Comparison of ENCODE assay signal across 8 mouse cellular contexts in the genomic region with DNA sequence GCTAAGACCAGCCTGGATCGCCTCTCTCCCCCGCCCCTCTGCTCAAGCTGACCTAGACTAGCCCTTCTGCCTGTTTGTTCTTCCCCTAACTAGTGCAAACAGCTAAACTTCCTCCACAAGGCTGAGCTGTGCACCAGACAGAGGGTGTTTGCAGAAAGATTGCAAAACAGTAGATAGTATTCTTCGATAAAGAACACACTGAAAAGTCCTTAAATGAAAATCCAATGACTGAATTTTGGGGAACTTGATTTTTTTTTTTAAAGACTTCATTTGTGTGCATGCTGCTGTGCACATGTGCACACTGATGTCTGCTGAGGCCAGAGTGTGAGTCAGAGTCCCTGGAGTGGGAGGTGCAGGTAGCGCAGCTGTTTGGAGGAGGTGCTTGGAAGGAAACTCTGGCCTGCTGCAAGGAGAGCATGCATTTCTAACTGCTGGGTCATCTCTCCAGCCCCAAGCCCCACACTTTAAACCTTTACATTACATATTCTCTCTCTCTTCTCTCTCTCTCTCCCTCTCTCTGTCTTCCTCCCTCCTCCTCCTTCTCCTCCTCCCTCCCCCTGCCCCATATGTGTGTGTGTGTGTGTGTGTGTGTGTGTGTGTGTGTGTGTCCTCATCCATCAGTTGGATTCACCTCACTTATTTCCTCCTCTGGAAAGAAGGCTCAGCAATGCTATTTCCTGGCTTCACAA. TPM values are rescaled to one million over a fixed set of nuclear protein-coding genes. Genes with fewer than 3 reads are reported as not detected.
A peak's percentile ranks its signal among the peaks of the same experiment; 100 is the strongest.
DNase-seq lines count a peak whose midpoint lies in the region; ATAC-seq lines count a peak whose summit lies in the region.

No protein-coding gene starts in this region.

- WGBS in heart, embryonic 10.5 days, result 56% methylated on average over 4 of the region's 4 CpGs
- WGBS in limb, embryonic 12.5 days, result 62% methylated on average over 4 of the region's 4 CpGs
- WGBS in midbrain, embryonic 16.5 days, result 73% methylated on average over 4 of the region's 4 CpGs

- peak; percentile 45 to 47 for DNase-seq in frontal cortex, postnatal 36 days (ENCODE audit: low spot score in 2 of 2)
- DNase-seq in frontal cortex, postnatal 14 days (ENCODE audit: low spot score in 2 of 2), result no peak
- DNase-seq in 3134 (ENCODE audit: extremely low read depth, insufficient read length, low spot score), result peak; percentile 67
- peak; percentile 46 for DNase-seq in adrenal gland, postnatal 25 days
- no peak for DNase-seq in heart, embryonic 10.5 days (ENCODE audit: low spot score)
- DNase-seq in cerebellum, adult 8-10 months, result no peak

- peak; percentile 76; the same call in 1 of the 2 replicates for ATAC-seq in limb, embryonic 12.5 days (ENCODE audit: insufficient number of reproducible peaks, insufficient read depth, low FRiP score, low TSS enrichment, low read depth)
- ATAC-seq in midbrain, embryonic 16.5 days, result peak; percentile 76

- H3K4me1 ChIP-seq in heart, embryonic 10.5 days, result peaks cover 31% of the 10 kb centered on the region
- peaks cover 33% of the 10 kb centered on the region for H3K4me1 ChIP-seq in limb, embryonic 12.5 days (replicated peaks)
- H3K4me1 ChIP-seq in midbrain, embryonic 16.5 days (ENCODE audit: control insufficient read depth, insufficient read depth, low read length), result peaks cover 11% of the 10 kb centered on the region

- H3K9me3 ChIP-seq in heart, embryonic 10.5 days, result no peaks in the 10 kb centered on the region
- no peaks in the 10 kb centered on the region for H3K9me3 ChIP-seq in limb, embryonic 12.5 days
- H3K9me3 ChIP-seq in midbrain, embryonic 16.5 days (replicated peaks; ENCODE audit: control insufficient read depth, low read length, poor library complexity, severe bottlenecking), result no peaks in the 10 kb centered on the region

- H3K27me3 ChIP-seq in heart, embryonic 10.5 days (ENCODE audit: insufficient read depth, poor library complexity, severe bottlenecking), result no peaks in the 10 kb centered on the region
- H3K27me3 ChIP-seq in limb, embryonic 12.5 days, result no peaks in the 10 kb centered on the region
- no peaks in the 10 kb centered on the region for H3K27me3 ChIP-seq in midbrain, embryonic 16.5 days (ENCODE audit: control insufficient read depth, insufficient read depth, low read depth, low read length)

- H3K9ac ChIP-seq in limb, embryonic 12.5 days (replicated peaks), result no peak overlapping the region
- H3K9ac ChIP-seq in midbrain, embryonic 16.5 days (ENCODE audit: low read depth, low read length), result no peak overlapping the region

- peak overlapping the region; percentile 71 for H3K27ac ChIP-seq in heart, embryonic 10.5 days
- peak overlapping the region; percentile 62 for H3K27ac ChIP-seq in limb, embryonic 12.5 days
- peak overlapping the region; percentile 72 for H3K27ac ChIP-seq in midbrain, embryonic 16.5 days (ENCODE audit: low read length)

- H3K36me3 ChIP-seq in heart, embryonic 10.5 days, result no peaks in the 10 kb centered on the region
- no peaks in the 10 kb centered on the region for H3K36me3 ChIP-seq in limb, embryonic 12.5 days
- no peaks in the 10 kb centered on the region for H3K36me3 ChIP-seq in midbrain, embryonic 16.5 days (ENCODE audit: control insufficient read depth, insufficient read depth, low read length)

- no peak overlapping the region for H3K4me2 ChIP-seq in limb, embryonic 12.5 days
- H3K4me2 ChIP-seq in midbrain, embryonic 16.5 days (ENCODE audit: low read length), result peak overlapping the region; percentile 32; the same call in 1 of the 2 replicates

- no peak overlapping the region for H3K4me3 ChIP-seq in heart, embryonic 10.5 days
- H3K4me3 ChIP-seq in limb, embryonic 12.5 days (replicated peaks), result no peak overlapping the region
- no peak overlapping the region for H3K4me3 ChIP-seq in midbrain, embryonic 16.5 days (ENCODE audit: low read depth, low read length)

RNA-seq across cellular contexts. Expression of gene Dapp1, which starts 29.0 kb away (rescaled TPM):
- total RNA-seq in adrenal gland, postnatal 25 days (2021), result 3.3 and 6.3 TPM in 2 replicates
- polyA plus RNA-seq in heart, embryonic 10.5 days (2016; fragmentation: Nextera tagmentation; extraction: Ambion mirVana), result 8.7 and 9.3 TPM in 2 replicates
- 2.9 and 3.3 TPM in 2 replicates for polyA plus RNA-seq in limb, embryonic 12.5 days (2016; fragmentation: Nextera tagmentation; extraction: Ambion mirVana)
- polyA plus RNA-seq in midbrain, embryonic 16.5 days (2015; fragmentation: Nextera tagmentation; extraction: Ambion mirVana), result 1.5 and 2.7 TPM in 2 replicates

RNA-seq across cellular contexts. Expression of gene Lamtor3, which starts 34.1 kb away (rescaled TPM):
- 65.6 and 71.3 TPM in 2 replicates for total RNA-seq in adrenal gland, postnatal 25 days (2021)
- polyA plus RNA-seq in heart, embryonic 10.5 days (2016; fragmentation: Nextera tagmentation; extraction: Ambion mirVana), result 99.2 and 100 TPM in 2 replicates
- polyA plus RNA-seq in limb, embryonic 12.5 days (2016; fragmentation: Nextera tagmentation; extraction: Ambion mirVana), result 94.0 and 98.3 TPM in 2 replicates
- 132 and 133 TPM in 2 replicates for polyA plus RNA-seq in midbrain, embryonic 16.5 days (2015; fragmentation: Nextera tagmentation; extraction: Ambion mirVana)

Comparison
In these comparisons a context has a peak if more than half of its experiments do, and no peak if none do; other contexts are left out.
1. DNase-seq: peak in frontal cortex, postnatal 36 days (2 of 2), 3134 (single experiment) and adrenal gland, postnatal 25 days (single experiment); none in frontal cortex, postnatal 14 days (0 of 2), heart, embryonic 10.5 days (single experiment) and cerebellum, adult 8-10 months (single experiment).
2. Peak in every context shown above with its lines, with median percentiles within 50 percentile points of each other: H3K27ac ChIP-seq.